ENCODE assay signal across 15 mouse cellular contexts in genomic region chr8:116366706-116367105, GRCm38 (mm10).
"Had no signal": no experiment of that assay in that cellular context is flagged by ENCODE, and none has a peak within 500 bp of the region (broad histone marks: within the 10 kb centered on the region; RNA-seq: fewer than 3 reads in every experiment).

No protein-coding gene starts in this region.

- DNase-seq: gastrocnemius, adult 2 months; gastrocnemius, postnatal 10 days; gastrocnemius, postnatal 25 days; heart, adult 18-20 months; heart, postnatal 14 days; heart, postnatal 36 days; kidney, adult 11 months; kidney, adult 2 months; kidney, adult 9 months; kidney, postnatal 14 days; kidney, postnatal 36 days; layer of hippocampus, postnatal 36 days; liver had no signal

- ATAC-seq: hindbrain, postnatal 0 days; intestine, embryonic 16.5 days had no signal
